Mouse (Mus musculus) heart, embryonic 16.5 days (tissue): ENCODE results near the gene B4galnt3. TPM values are rescaled to one million over a fixed set of nuclear protein-coding genes. Genes with fewer than 3 reads are reported as not detected.

Experiments
- ATAC-seq: fragments of 200-750 bp; cut with Nextera tagmentation; replicated peaks from 2 replicates; pipeline ENCODE4 v1.8.0; 2017; ENCODE audit warnings: moderate number of reproducible peaks; ENCODE audit not compliant: insufficient read depth, low FRiP score; ENCODE audit errors: extremely low read depth
- H3K27ac ChIP-seq: fragments of 300-500 bp; sonication (generic); 2 replicates; pipeline ENCODE4 v1.5.1; 2014; ENCODE audit warnings: mild to moderate bottlenecking, low read length, control low read depth, moderate library complexity
- H3K27me3 ChIP-seq: fragments of 300-500 bp; sonication (generic); 2 replicates; pipeline ENCODE4 v1.6.1; 2014; ENCODE audit warnings: low read length, mixed read lengths; ENCODE audit not compliant: control insufficient read depth, insufficient read depth
- H3K36me3 ChIP-seq: fragments of 300-500 bp; sonication (generic); 2 replicates; pipeline ENCODE4 v1.6.1; 2014; ENCODE audit not compliant: control insufficient read depth, insufficient read depth
- H3K4me1 ChIP-seq: fragments of 300-500 bp; sonication (generic); 2 replicates; pipeline ENCODE4 v1.6.1; 2014; ENCODE audit warnings: low read length, mixed read lengths; ENCODE audit not compliant: control insufficient read depth, insufficient read depth
- H3K4me2 ChIP-seq: fragments of 300-500 bp; sonication (generic); 2 replicates; pipeline ENCODE4 v1.6.1; 2014; ENCODE audit warnings: low read depth, mild to moderate bottlenecking, control low read depth, low read length
- H3K4me3 ChIP-seq: fragments of 300-500 bp; sonication (generic); 2 replicates; pipeline ENCODE4 v1.5.1; 2014; ENCODE audit warnings: mild to moderate bottlenecking, control low read depth, low read length
- H3K9ac ChIP-seq: fragments of 300-500 bp; sonication (generic); 2 replicates; pipeline ENCODE4 v1.6.1; 2014; ENCODE audit warnings: low read length, control low read depth
- H3K9me3 ChIP-seq: fragments of 300-500 bp; sonication (generic); replicated peaks from 2 replicates; pipeline ENCODE4 v1.6.1; 2016; ENCODE audit warnings: low read length; ENCODE audit not compliant: control insufficient read depth
- WGBS: fragments of 180-500 bp; shearing (Covaris S2); extraction: QIAGEN DNeasy Blood & Tissue Kit; methylation state at CpG from one replicate; pipeline ENCODE4 v1.1.7; 2014; 5-methylcytosine and 5-hydroxymethylcytosine counted together
- polyA plus RNA-seq: library from polyadenylated mRNA; unstranded; fragments of >200 nt; fragmentation: Nextera tagmentation; extraction: Ambion mirVana; gene quantifications from 2 replicates; pipeline ENCODE4 v1.2.1, GENCODE M21; 2015

Gene B4galnt3
- polyA plus RNA-seq, 1 experiment from 2014 or later = 0.20 TPM

- Histone ChIP-seq H3K4me1 (no peaks in the 10 kb centered on the region), H3K36me3 (no peaks in the 10 kb centered on the region), H3K4me2 (no peak overlapping the region), H3K9ac (no peak overlapping the region), H3K27ac (no peak overlapping the region), H3K9me3 (no peaks in the 10 kb centered on the region), H3K27me3 (no peaks in the 10 kb centered on the region), H3K4me3 (no peak overlapping the region)
- no peak for ATAC-seq
- WGBS = 71% methylated on average over 8 of the region's 8 CpGs
These were observed 51.8 kb downstream of the B4galnt3 start for GRCm38 (mm10) chr6:120242530-120242929.

GRCm38 (mm10) chr6:120241453-120241852 is 52.9 kb downstream of the B4galnt3 start:
- 86% methylated on average over 12 of the region's 12 CpGs for WGBS
- Histone ChIP-seq H3K4me2 (no peak overlapping the region), H3K36me3 (no peaks in the 10 kb centered on the region), H3K4me1 (no peaks in the 10 kb centered on the region), H3K9me3 (no peaks in the 10 kb centered on the region), H3K9ac (no peak overlapping the region), H3K27ac (no peak overlapping the region), H3K4me3 (no peak overlapping the region), H3K27me3 (no peaks in the 10 kb centered on the region)
- ATAC-seq = no peak

- no peaks in the 10 kb centered on the region for H3K9me3 ChIP-seq
- H3K4me3 ChIP-seq = no peak overlapping the region
- H3K27ac ChIP-seq = no peak overlapping the region
- no peak overlapping the region for H3K4me2 ChIP-seq
- no peak for ATAC-seq
- no peaks in the 10 kb centered on the region for H3K27me3 ChIP-seq
- no peaks in the 10 kb centered on the region for H3K36me3 ChIP-seq
- H3K9ac ChIP-seq = no peak overlapping the region
- 76% methylated on average over 5 of the region's 5 CpGs for WGBS
- H3K4me1 ChIP-seq = no peaks in the 10 kb centered on the region
These were observed 53.9 kb downstream of the B4galnt3 start for GRCm38 (mm10) chr6:120240461-120240860.

- H3K36me3 ChIP-seq = no peaks in the 10 kb centered on the region
- no peak overlapping the region for H3K27ac ChIP-seq
- H3K9ac ChIP-seq = no peak overlapping the region
- 36% methylated on average over 7 of the region's 7 CpGs for WGBS
- H3K27me3 ChIP-seq = no peaks in the 10 kb centered on the region
- H3K4me3 ChIP-seq = no peak overlapping the region
- no peaks in the 10 kb centered on the region for H3K4me1 ChIP-seq
- H3K9me3 ChIP-seq = no peaks in the 10 kb centered on the region
- ATAC-seq = no peak
- H3K4me2 ChIP-seq = no peak overlapping the region
These were observed 58.5 kb downstream of the B4galnt3 start for GRCm38 (mm10) chr6:120235874-120236273.

- Histone ChIP-seq H3K36me3 (no peaks in the 10 kb centered on the region), H3K4me1 (no peaks in the 10 kb centered on the region), H3K9ac (no peak overlapping the region), H3K4me2 (no peak overlapping the region), H3K27ac (no peak overlapping the region), H3K4me3 (no peak overlapping the region), H3K9me3 (no peaks in the 10 kb centered on the region), H3K27me3 (no peaks in the 10 kb centered on the region)
- no peak for ATAC-seq
- WGBS = 89% methylated on average over 6 of the region's 6 CpGs
These were observed 61.5 kb downstream of the B4galnt3 start for GRCm38 (mm10) chr6:120232885-120233284.

GRCm38 (mm10) chr6:120230441-120230840 is 63.9 kb downstream of the B4galnt3 start:
- Histone ChIP-seq H3K9ac (no peak overlapping the region), H3K27ac (no peak overlapping the region), H3K4me2 (no peak overlapping the region), H3K9me3 (no peaks in the 10 kb centered on the region), H3K4me1 (peaks cover 3% of the 10 kb centered on the region; the same call in 1 of the 2 replicates), H3K27me3 (no peaks in the 10 kb centered on the region), H3K4me3 (no peak overlapping the region), H3K36me3 (no peaks in the 10 kb centered on the region)
- 43% methylated on average over 1 of the region's 1 CpGs for WGBS
- no peak for ATAC-seq

GRCm38 (mm10) chr6:120229806-120230205 is 64.6 kb downstream of the B4galnt3 start:
- Histone ChIP-seq H3K4me2 (no peak overlapping the region), H3K4me3 (no peak overlapping the region), H3K27me3 (no peaks in the 10 kb centered on the region), H3K36me3 (no peaks in the 10 kb centered on the region), H3K9me3 (no peaks in the 10 kb centered on the region), H3K4me1 (peaks cover 6% of the 10 kb centered on the region; the same call in 1 of the 2 replicates), H3K9ac (no peak overlapping the region), H3K27ac (no peak overlapping the region)
- ATAC-seq = no peak
- 74% methylated on average over 7 of the region's 7 CpGs for WGBS

- Histone ChIP-seq H3K4me1 (peaks cover 6% of the 10 kb centered on the region; the same call in 1 of the 2 replicates), H3K9ac (no peak overlapping the region), H3K27ac (no peak overlapping the region), H3K4me3 (no peak overlapping the region), H3K4me2 (no peak overlapping the region), H3K36me3 (no peaks in the 10 kb centered on the region), H3K27me3 (no peaks in the 10 kb centered on the region), H3K9me3 (no peaks in the 10 kb centered on the region)
- no peak for ATAC-seq
- WGBS = 87% methylated on average over 7 of the region's 7 CpGs
These were observed 67.3 kb downstream of the B4galnt3 start for GRCm38 (mm10) chr6:120227068-120227467.

- Histone ChIP-seq H3K4me3 (no peak overlapping the region), H3K4me1 (peaks cover 6% of the 10 kb centered on the region; the same call in 1 of the 2 replicates), H3K9ac (no peak overlapping the region), H3K27ac (no peak overlapping the region), H3K4me2 (no peak overlapping the region), H3K9me3 (no peaks in the 10 kb centered on the region), H3K36me3 (no peaks in the 10 kb centered on the region), H3K27me3 (no peaks in the 10 kb centered on the region)
- 37% methylated on average over 6 of the region's 6 CpGs for WGBS
- ATAC-seq = no peak
These were observed 69.0 kb downstream of the B4galnt3 start for GRCm38 (mm10) chr6:120225355-120225754.
